Mouse (Mus musculus) activated CD4-positive, CD25-positive, alpha-beta regulatory T cell, adult 4 months (primary cell): Measurements from ENCODE around the gene Dnajc6. TPM values are rescaled to one million over a fixed set of nuclear protein-coding genes. Genes with fewer than 3 reads are reported as not detected.

Experiments used
- ATAC-seq: one replicate; pipeline ENCODE4 v1.8.0; 2017
- polyA plus RNA-seq, 2 experiments: library from polyadenylated mRNA; unstranded; fragments of 100-300 nt; shearing (Covaris generic); gene quantifications; one replicate each; pipeline ENCODE4 v1.2.1; 2017

Dnajc6 gene
- polyA plus RNA-seq, 2 experiments from 2014 or later, result 1.8 to 1.9 TPM

DNA sequence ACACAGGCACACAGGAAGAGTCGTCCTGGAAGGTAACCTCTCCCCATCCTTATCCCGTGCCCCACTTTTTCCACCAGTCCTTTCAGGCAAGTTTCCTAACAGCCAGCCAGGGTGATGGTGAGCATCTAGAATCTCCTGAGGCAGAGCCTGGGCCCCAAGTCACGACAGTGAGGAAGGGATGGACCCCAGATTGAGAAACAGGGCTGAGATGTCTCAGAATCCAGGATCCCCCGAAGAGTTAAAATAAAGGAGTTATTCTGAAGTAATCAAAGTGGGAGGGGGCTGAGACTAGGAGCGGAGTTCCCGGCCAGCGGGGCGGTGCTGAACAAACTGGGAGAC lies 150.4 kb downstream of the Dnajc6 start:
- peak; percentile 0 for ATAC-seq

DNA sequence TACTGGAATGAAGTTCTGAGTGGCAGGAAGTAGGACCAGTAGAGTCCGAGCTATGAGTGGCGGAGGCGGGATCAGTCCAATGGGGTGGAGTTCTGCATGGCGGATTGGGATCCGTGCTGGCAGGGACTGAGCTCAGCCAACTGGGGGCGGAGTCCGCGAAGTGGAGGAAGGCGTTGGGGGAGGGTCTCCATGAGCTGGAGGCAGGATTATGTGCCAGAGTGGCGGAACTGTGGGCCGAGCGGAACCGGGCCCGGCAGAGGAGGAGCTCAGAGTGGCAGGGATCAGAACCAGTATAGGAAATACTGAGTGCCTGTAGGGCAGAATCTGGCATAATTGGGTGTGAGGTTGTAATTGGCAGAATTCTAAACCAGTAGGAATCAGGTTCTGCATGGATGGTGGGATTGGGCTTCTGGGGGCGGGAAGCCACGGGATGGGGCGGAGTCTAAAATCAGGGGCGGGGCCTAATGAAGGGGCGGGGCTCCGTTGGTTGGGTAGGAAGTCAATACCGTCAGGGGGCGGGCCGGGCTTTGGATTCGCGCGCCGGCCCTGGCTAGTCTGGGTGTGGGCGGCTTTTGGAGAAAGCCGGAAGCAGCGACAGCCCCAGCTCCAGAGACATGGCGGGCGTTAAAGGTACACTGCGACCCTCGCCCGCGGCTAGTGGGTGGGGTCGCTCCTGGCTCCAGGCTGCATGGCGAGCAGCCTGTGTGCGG lies 150.9 kb downstream of the Dnajc6 start, which contains the start of gene Leprot:
Gene Leprot, plus strand, starts transcription at position 523 of the 710 bp plus-strand sequence.
- ATAC-seq, result peak; percentile 84

DNA sequence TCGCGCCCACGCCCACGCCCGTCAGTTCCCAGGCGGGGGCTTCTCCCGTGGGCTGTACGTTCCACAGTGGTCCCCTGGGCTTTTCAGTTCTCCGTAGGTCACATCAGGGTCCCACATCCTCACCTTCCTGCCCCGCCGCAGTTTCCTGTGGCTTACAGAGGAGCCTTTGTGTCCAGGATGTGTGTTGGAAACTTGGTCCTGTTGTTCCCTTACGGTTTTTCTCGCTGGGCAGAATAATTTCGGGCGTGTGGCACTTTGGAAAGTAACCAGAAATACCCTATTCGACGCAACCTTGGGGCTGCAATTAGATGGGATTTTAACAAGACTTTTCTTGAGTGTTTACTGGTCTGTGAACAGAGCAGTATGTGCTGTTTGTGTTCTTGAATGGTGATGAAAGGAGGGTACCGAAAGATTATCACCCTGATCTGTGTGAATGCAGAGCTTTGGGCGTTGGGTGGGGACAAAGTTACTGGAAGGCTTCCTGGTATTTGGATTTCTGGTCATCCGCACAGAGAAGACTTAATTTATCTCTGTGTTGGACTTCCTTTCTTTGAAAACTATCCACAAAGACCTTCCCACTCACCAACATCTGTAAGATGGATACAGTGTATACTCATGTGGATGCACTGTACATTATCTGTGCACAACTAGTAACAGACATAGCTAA lies 151.7 kb downstream of the Dnajc6 start:
- ATAC-seq, result peak; percentile 49

- ATAC-seq, result no peak
Measured at GRCm38 (mm10) chr4:101648745-101649144, 152.3 kb downstream of the Dnajc6 start.

- no peak for ATAC-seq
Measured at GRCm38 (mm10) chr4:101650961-101651360, 154.5 kb downstream of the Dnajc6 start.

- ATAC-seq, result no peak
Measured at GRCm38 (mm10) chr4:101654256-101654655, 157.8 kb downstream of the Dnajc6 start.

DNA sequence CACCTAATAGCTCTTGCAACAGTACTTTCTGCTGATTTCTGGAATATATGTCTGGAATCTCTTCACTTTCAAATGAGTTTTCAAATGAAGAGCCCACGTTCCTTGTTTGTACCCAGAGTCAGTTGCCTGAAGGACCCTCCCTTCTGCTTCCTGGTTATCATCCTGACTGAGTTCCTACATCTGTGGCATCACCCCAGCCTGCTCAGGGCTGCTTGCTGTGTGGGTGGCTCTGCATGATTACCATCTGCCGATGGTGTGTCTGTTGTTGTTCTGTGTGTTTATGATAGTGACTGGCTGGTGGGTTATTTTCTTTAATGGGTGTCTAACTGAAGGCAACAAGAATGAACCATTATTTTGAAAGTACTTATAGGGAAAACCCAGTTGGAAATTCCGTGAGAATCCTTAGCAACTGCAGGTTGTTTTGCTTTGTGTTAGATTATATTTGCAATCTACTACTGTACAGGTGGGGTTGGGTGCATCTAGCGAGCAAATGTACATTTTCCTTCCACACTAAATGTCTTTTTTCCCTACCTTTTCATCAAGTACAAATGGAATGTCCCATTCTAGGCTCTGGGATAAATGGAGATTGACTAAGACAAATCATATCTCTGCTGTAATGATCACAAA lies 158.5 kb downstream of the Dnajc6 start:
- no peak for ATAC-seq

- no peak for ATAC-seq
Measured at GRCm38 (mm10) chr4:101655415-101655790, 159.0 kb downstream of the Dnajc6 start.

DNA sequence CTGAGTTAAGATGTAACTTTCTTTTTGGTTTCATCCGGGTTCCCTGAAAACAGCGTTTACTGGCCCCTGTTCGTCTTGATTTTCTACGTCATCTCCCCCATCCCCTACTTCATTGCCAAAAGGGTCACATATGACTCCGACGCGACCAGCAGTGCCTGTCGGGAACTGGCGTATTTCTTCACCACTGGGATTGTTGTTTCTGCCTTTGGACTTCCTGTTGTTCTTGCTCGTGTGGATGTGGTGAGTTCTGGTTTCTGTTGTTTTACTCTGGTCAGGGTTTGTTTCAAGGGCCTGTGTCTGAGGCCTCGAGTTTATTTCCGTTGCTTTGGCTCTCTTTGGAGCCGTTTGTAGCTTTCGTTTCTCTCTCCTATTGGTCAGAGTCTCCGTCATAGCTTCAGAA lies 159.6 kb downstream of the Dnajc6 start:
- ATAC-seq, result no peak

- ATAC-seq, result peak; percentile 52
Measured at GRCm38 (mm10) chr4:101656956-101657570, 160.6 kb downstream of the Dnajc6 start.

DNA sequence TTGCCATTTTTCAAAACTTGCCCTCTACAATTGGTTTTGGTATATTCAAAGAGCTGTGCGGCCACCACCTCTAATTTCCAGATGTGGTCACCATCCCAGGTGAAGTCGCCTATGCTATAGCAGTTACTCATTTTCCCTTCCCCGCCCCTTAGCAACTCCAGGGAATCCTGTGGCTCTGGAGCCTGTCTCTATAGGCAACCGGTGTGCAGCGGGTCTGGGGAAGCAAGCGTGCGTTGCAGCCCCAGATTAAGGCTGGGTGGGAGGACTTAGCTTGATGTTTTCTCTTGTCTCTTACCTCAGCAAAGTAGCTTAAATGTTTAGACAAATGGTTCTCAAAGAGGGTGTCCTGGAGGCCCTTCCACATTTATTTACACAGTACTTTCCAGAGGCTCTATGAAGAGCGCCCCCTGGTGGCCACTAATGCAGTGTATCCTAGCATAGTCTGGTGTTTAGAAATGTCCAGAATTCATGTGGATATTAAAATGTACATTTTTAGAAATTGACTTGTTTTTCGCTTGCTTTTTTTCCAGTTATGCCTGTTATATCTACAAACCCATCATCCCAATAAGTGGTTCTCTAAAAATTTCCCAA lies 167.8 kb downstream of the Dnajc6 start:
- ATAC-seq, result peak; percentile 61

DNA sequence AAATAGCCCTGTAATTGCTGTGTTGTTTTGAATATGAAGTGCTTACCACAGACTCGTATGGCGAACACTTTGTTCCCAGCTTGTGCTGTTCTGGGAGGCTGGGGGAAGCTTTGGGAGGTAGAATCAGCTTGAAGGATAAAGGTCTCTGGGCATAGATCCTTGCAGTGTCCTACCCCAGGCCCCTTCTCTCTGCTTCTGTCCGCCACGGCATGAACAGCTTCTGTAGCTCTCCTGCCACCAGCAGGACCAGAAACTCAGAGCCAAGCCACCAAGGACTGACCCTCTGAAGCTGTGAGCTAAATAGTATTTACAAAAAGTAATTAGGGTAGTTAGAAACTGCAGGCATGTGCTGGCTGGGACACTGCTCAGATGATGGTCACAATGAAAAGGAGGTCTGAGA lies 168.3 kb downstream of the Dnajc6 start:
- no peak for ATAC-seq

DNA sequence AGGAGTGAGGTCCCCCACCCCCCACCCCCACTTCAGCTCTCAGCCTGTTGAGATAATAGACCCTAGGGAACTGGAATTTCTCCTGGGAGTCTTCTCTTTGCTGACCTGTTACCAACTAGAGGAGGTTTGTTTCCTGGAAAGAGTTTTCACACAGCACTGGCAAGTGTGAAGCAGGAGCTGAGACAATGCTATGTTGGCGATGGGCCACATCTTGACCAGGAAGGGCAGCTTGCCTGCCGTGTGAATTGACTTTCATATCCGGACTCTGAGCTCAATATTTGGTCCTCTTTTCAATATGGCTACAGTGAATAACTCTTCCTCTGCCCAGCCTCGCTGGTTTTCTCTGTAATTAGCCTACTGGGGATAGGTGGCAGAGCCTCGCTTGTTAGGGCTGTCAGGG lies 172.7 kb downstream of the Dnajc6 start:
- ATAC-seq, result no peak

GRCm38 (mm10) chr4:101669811-101670210 lies 173.4 kb downstream of the Dnajc6 start:
- no peak for ATAC-seq

- ATAC-seq, result no peak
Measured at GRCm38 (mm10) chr4:101674790-101675189, 178.3 kb downstream of the Dnajc6 start.

DNA sequence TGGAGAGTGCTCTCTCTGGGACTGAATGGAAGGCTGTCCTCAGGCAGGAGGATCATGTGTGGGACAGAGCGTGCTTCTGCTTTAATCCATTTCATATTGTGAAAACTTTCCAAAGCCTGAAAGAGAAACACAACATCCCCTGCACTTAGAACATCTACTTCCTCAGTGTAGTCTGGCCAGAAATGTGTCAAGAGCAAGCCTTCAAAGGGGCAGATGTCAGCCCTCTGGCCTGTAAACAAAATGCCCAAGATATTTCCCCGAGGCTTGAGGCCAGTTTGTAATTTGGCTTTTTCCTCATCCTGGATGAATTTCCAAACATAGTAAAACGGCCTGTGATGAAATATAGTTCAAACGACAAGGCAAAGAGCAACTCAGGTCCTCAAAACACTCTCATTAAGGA lies 179.3 kb downstream of the Dnajc6 start:
- no peak for ATAC-seq

- ATAC-seq, result no peak
Measured at GRCm38 (mm10) chr4:101682620-101683019, 186.2 kb downstream of the Dnajc6 start.

DNA sequence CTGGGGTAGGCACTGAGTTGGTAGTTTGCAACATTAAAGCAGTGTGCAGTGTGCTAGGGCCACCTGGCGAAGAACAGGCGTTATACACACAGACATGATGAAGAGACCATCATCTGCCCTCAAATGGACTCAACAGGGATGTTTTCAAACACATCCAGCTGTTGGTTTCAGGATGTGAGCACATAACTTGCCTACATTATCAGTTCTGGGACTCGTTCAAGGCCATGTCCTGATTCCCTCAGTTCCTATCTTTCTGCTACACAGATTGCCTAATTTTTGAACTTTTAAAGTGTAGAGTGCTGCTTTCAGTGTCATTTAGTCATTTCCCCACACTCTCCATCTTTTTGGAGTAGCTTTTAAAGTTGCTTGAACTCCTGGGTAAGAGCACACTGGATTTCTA lies 186.6 kb downstream of the Dnajc6 start:
- no peak for ATAC-seq

- no peak for ATAC-seq
Measured at GRCm38 (mm10) chr4:101684821-101685220, 188.4 kb downstream of the Dnajc6 start.

DNA sequence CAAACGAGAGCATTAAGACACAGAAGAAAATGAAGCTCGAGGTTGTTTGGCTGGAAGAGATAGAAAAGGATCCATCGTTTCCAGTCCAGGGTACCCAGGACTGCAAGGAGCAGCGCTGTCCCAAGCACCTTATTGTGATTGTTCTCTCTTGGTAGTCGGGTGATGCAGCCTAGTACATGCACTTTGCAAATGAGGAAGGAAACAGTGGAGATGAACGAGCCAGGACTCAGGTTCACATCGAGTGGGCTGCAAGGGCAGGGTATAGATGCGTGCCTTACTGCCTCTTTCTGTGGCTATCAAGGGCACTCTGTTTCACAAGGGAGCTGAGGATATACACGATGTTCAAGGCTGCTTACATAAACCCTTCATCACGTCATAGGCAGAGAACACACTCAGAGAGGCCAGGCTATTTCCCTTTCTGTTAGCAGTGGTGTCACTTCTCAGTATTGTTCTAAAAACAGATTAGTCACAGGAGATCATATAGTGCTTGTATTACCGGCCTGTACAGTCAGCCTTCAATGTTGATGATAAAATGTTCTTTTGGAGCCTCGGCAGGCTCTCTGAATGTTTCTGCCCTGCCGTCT lies 189.9 kb downstream of the Dnajc6 start:
- no peak for ATAC-seq

GRCm38 (mm10) chr4:101689241-101689640 lies 192.8 kb downstream of the Dnajc6 start:
- ATAC-seq, result no peak

- ATAC-seq, result no peak
Measured at GRCm38 (mm10) chr4:101689645-101690044, 193.2 kb downstream of the Dnajc6 start.
